Mouse (Mus musculus): ENCODE data around the gene Ranbp17.
"Not testable (repeated sequence)": the region's sequence is repeated elsewhere in the genome, so short reads cannot be mapped to it uniquely, and the experiment has no call there.

The Ranbp17 gene

GRCm38 (mm10) chr11:33461172-33461571, 52.4 kb downstream of the Ranbp17 start:
- H3K36me3 ChIP-seq (ENCODE audit: insufficient read depth, low read length), result peaks cover 39% of the 10 kb centered on the region
- TF ChIP-seq NANOG (IDR thresholded peaks at IDR 0.05; ENCODE audit: borderline replicate concordance, low read length), result no peak
- no peaks in the 10 kb centered on the region for H3K27me3 ChIP-seq (ENCODE audit: insufficient read depth, low read length)
- H3K9me3 ChIP-seq (ENCODE audit: low read length), result no peaks in the 10 kb centered on the region
- no peak overlapping the region for H3K4me3 ChIP-seq (replicated peaks; ENCODE audit: low read length)
- H3K4me1 ChIP-seq (replicated peaks; ENCODE audit: low read depth, low read length), result no peaks in the 10 kb centered on the region

- Histone ChIP-seq H3K4me3 (replicated peaks; ENCODE audit: low read length) (no peak overlapping the region), H3K36me3 (ENCODE audit: insufficient read depth, low read length) (peaks cover 63% of the 10 kb centered on the region), H3K27me3 (ENCODE audit: insufficient read depth, low read length) (no peaks in the 10 kb centered on the region), H3K4me1 (replicated peaks; ENCODE audit: low read depth, low read length) (peaks cover 11% of the 10 kb centered on the region), H3K9me3 (ENCODE audit: low read length) (no peaks in the 10 kb centered on the region)
- no peak for TF ChIP-seq NANOG (IDR thresholded peaks at IDR 0.05; ENCODE audit: borderline replicate concordance, low read length)
Measured at GRCm38 (mm10) chr11:33454069-33454468, 59.5 kb downstream of the Ranbp17 start.

- Histone ChIP-seq H3K9me3 (ENCODE audit: low read length) (no peaks in the 10 kb centered on the region), H3K27me3 (ENCODE audit: insufficient read depth, low read length) (no peaks in the 10 kb centered on the region), H3K4me1 (replicated peaks; ENCODE audit: low read depth, low read length) (peaks cover 4% of the 10 kb centered on the region), H3K4me3 (replicated peaks; ENCODE audit: low read length) (no peak overlapping the region), H3K36me3 (ENCODE audit: insufficient read depth, low read length) (peaks cover 29% of the 10 kb centered on the region; the same call in 1 of the 2 replicates)
- TF ChIP-seq NANOG (IDR thresholded peaks at IDR 0.05; ENCODE audit: borderline replicate concordance, low read length) (no peak), CTCF (conservative IDR thresholded peaks at IDR 0.05; ENCODE audit: low read length) (no peak), POU5F1 (IDR thresholded peaks at IDR 0.05; ENCODE audit: borderline replicate concordance, low read length) (no peak)
Measured at GRCm38 (mm10) chr11:33433813-33434212, 79.7 kb downstream of the Ranbp17 start.

GRCm38 (mm10) chr11:33428238-33428637, 85.3 kb downstream of the Ranbp17 start:
- Histone ChIP-seq H3K36me3 (ENCODE audit: insufficient read depth, low read length) (peaks cover 28% of the 10 kb centered on the region), H3K4me3 (replicated peaks; ENCODE audit: low read length) (peak overlapping the region; percentile 39; the same call in 1 of the 2 replicates), H3K4me1 (replicated peaks; ENCODE audit: low read depth, low read length) (peaks cover 13% of the 10 kb centered on the region)
- H3K27me3 ChIP-seq (ENCODE audit: insufficient read depth, low read length); H3K9me3 ChIP-seq (ENCODE audit: low read length): not testable (repeated sequence)

- H3K4me3 ChIP-seq (replicated peaks; ENCODE audit: low read length); H3K9me3 ChIP-seq (ENCODE audit: low read length); H3K27me3 ChIP-seq (ENCODE audit: insufficient read depth, low read length): not testable (repeated sequence)
- H3K36me3 ChIP-seq (ENCODE audit: insufficient read depth, low read length), result peaks cover 28% of the 10 kb centered on the region
- peaks cover 13% of the 10 kb centered on the region for H3K4me1 ChIP-seq (replicated peaks; ENCODE audit: low read depth, low read length)
Measured at GRCm38 (mm10) chr11:33427789-33428188, 85.8 kb downstream of the Ranbp17 start.

- peaks cover 12% of the 10 kb centered on the region for H3K4me1 ChIP-seq (replicated peaks; ENCODE audit: low read depth, low read length)
- no peaks in the 10 kb centered on the region for H3K9me3 ChIP-seq (ENCODE audit: low read length)
- no peak overlapping the region for H3K4me3 ChIP-seq (replicated peaks; ENCODE audit: low read length)
- no peaks in the 10 kb centered on the region for H3K27me3 ChIP-seq (ENCODE audit: insufficient read depth, low read length)
- TF ChIP-seq CTCF (conservative IDR thresholded peaks at IDR 0.05; ENCODE audit: low read length) (no peak), POU5F1 (IDR thresholded peaks at IDR 0.05; ENCODE audit: borderline replicate concordance, low read length) (no peak), NANOG (IDR thresholded peaks at IDR 0.05; ENCODE audit: borderline replicate concordance, low read length) (no peak)
- peaks cover 17% of the 10 kb centered on the region for H3K36me3 ChIP-seq (ENCODE audit: insufficient read depth, low read length)
Measured at GRCm38 (mm10) chr11:33422226-33422625, 91.3 kb downstream of the Ranbp17 start.

GRCm38 (mm10) chr11:33404651-33405050, 108.9 kb downstream of the Ranbp17 start:
- H3K36me3 ChIP-seq (ENCODE audit: insufficient read depth, low read length), result peaks cover 48% of the 10 kb centered on the region
- peaks cover 8% of the 10 kb centered on the region for H3K4me1 ChIP-seq (replicated peaks; ENCODE audit: low read depth, low read length)
- no peaks in the 10 kb centered on the region for H3K9me3 ChIP-seq (ENCODE audit: low read length)
- H3K27me3 ChIP-seq (ENCODE audit: insufficient read depth, low read length), result no peaks in the 10 kb centered on the region
- H3K4me3 ChIP-seq (replicated peaks; ENCODE audit: low read length), result no peak overlapping the region
- TF ChIP-seq CTCF (conservative IDR thresholded peaks at IDR 0.05; ENCODE audit: low read length) (no peak), POU5F1 (IDR thresholded peaks at IDR 0.05; ENCODE audit: borderline replicate concordance, low read length) (no peak), NANOG (IDR thresholded peaks at IDR 0.05; ENCODE audit: borderline replicate concordance, low read length) (no peak)

GRCm38 (mm10) chr11:33399346-33399745, 114.2 kb downstream of the Ranbp17 start:
- Histone ChIP-seq H3K4me3 (replicated peaks; ENCODE audit: low read length) (no peak overlapping the region), H3K27me3 (ENCODE audit: insufficient read depth, low read length) (no peaks in the 10 kb centered on the region), H3K36me3 (ENCODE audit: insufficient read depth, low read length) (peaks cover 50% of the 10 kb centered on the region), H3K4me1 (replicated peaks; ENCODE audit: low read depth, low read length) (peaks cover 7% of the 10 kb centered on the region), H3K9me3 (ENCODE audit: low read length) (no peaks in the 10 kb centered on the region)
- TF ChIP-seq CTCF (conservative IDR thresholded peaks at IDR 0.05; ENCODE audit: low read length) (no peak), NANOG (IDR thresholded peaks at IDR 0.05; ENCODE audit: borderline replicate concordance, low read length) (no peak), POU5F1 (IDR thresholded peaks at IDR 0.05; ENCODE audit: borderline replicate concordance, low read length) (no peak)

GRCm38 (mm10) chr11:33398701-33399100, 114.8 kb downstream of the Ranbp17 start:
- no peaks in the 10 kb centered on the region for H3K9me3 ChIP-seq (ENCODE audit: low read length)
- H3K4me1 ChIP-seq (replicated peaks; ENCODE audit: low read depth, low read length), result peaks cover under 1% of the 10 kb centered on the region; the same call in 1 of the 2 replicates
- no peak overlapping the region for H3K4me3 ChIP-seq (replicated peaks; ENCODE audit: low read length)
- H3K36me3 ChIP-seq (ENCODE audit: insufficient read depth, low read length), result peaks cover 45% of the 10 kb centered on the region
- no peaks in the 10 kb centered on the region for H3K27me3 ChIP-seq (ENCODE audit: insufficient read depth, low read length)
- TF ChIP-seq NANOG (IDR thresholded peaks at IDR 0.05; ENCODE audit: borderline replicate concordance, low read length) (no peak), POU5F1 (IDR thresholded peaks at IDR 0.05; ENCODE audit: borderline replicate concordance, low read length) (no peak), CTCF (conservative IDR thresholded peaks at IDR 0.05; ENCODE audit: low read length) (no peak)

Data from E14TG2a.4 (cell line).